Mouse (Mus musculus) retina, postnatal 1 day (tissue): ENCODE data around the gene Leo1.
"Not testable (repeated sequence)": the region's sequence is repeated elsewhere in the genome, so short reads cannot be mapped to it uniquely, and the experiment has no call there.

Experiments used
- DNase-seq: peaks from one replicate; pipeline ENCODE4 v3.0.0-alpha.2; 2012

Gene Leo1

GRCm38 (mm10) chr9:75479106-75479725, 37.9 kb downstream of the Leo1 start:
- DNase-seq: peak; percentile 74

- DNase-seq: no peak
These were observed 39.3 kb downstream of the Leo1 start for GRCm38 (mm10) chr9:75480536-75481075.

- no peak for DNase-seq
These were observed 43.9 kb downstream of the Leo1 start for GRCm38 (mm10) chr9:75485231-75485630.

- not testable (repeated sequence) for DNase-seq
These were observed 46.9 kb downstream of the Leo1 start for GRCm38 (mm10) chr9:75488255-75488654.

- DNase-seq: no peak
These were observed 53.2 kb downstream of the Leo1 start for GRCm38 (mm10) chr9:75494407-75495005.

GRCm38 (mm10) chr9:75495945-75496344, 54.6 kb downstream of the Leo1 start:
- DNase-seq: no peak

- no peak for DNase-seq
These were observed 57.2 kb downstream of the Leo1 start for GRCm38 (mm10) chr9:75498571-75498970.

- DNase-seq: no peak
These were observed 63.0 kb downstream of the Leo1 start for GRCm38 (mm10) chr9:75504311-75504710.

- DNase-seq: peak; percentile 17
These were observed 70.1 kb downstream of the Leo1 start for GRCm38 (mm10) chr9:75511236-75511939.

- DNase-seq: peak; percentile 75
These were observed 74.3 kb downstream of the Leo1 start for GRCm38 (mm10) chr9:75515464-75516113.
